Mouse (Mus musculus): ENCODE results near the gene Pakap.

The Pakap gene

DNA sequence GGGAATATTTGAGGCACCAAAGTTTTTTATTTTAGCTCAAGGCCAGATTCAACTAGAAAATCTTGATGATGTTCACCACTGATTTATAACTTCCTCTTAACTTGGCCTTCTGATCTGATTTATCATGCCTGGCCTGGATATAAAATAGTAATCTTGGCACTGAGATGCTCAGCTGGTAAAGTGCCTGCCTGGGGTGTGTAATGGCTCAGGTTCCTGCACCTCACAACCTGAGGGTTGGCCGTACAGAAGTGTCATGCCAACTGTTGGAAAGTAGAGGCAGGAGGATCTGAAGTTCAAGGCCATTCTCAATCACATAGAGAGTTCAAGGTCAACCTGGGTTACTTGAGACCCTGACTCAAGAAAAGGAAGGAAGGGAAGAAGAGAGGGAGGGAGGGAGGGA lies 57.3 kb downstream of the Pakap start:
- no peak for DNase-seq (ENCODE audit: low spot score in 2 of 2)

- no peak for DNase-seq (ENCODE audit: low spot score in 2 of 2)
These were observed 57.8 kb downstream of the Pakap start for GRCm38 (mm10) chr4:57625756-57626155.

DNA sequence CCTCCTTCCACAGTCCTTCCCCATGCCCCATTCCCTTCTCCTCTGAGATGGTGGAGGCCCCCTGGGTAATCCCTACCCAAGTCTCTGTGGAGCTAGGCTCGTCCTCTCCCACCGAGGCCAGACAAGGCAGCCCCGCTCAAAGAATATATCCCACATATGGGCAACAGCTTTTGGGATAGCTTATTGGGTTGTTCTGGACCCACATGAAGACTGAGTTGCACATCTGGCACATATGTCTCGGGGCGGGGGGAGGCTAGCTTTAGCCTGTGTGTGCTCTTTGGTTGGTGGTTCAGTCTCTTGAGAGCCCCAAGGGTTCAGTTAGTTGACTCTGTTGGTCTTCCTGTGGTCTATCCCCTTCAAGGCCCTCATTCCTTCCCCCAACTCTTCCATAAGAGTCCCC lies 58.9 kb downstream of the Pakap start:
- no peak for DNase-seq (ENCODE audit: low spot score in 2 of 2)

GRCm38 (mm10) chr4:57632386-57632785 lies 64.4 kb downstream of the Pakap start:
- DNase-seq (ENCODE audit: low spot score in 2 of 2) = no peak

DNA sequence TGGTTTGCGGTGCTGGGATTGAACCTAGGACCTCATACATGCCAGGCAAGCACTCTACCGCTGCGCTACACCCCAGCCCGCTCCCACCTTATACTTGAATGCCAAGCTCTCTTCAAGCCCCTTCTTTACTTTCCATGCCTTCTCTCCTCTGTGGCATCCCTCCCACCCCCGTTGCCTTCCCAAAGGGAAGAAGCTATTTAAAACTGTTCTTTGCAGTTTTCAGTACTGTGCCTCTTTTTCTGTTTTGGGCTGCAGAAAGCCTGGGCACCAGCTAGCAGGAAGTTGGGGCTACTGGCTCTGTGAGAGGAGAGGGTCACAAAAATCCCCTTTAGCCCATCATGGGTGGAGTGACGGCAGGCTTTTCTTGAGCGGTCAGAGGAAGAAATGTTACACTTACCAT lies 65.1 kb downstream of the Pakap start:
- DNase-seq (ENCODE audit: low spot score in 2 of 2) = peak in 1 of 2 experiments; percentile 21

GRCm38 (mm10) chr4:57634956-57635355 lies 67.0 kb downstream of the Pakap start:
- no peak for DNase-seq (ENCODE audit: low spot score in 2 of 2)

GRCm38 (mm10) chr4:57636782-57637482 lies 69.0 kb downstream of the Pakap start:
- peak in 1 of 2 experiments; percentile 31 for DNase-seq (ENCODE audit: low spot score in 2 of 2)

- peak in 1 of 2 experiments; percentile 73 for DNase-seq (ENCODE audit: low spot score in 2 of 2)
These were observed 69.8 kb downstream of the Pakap start for GRCm38 (mm10) chr4:57637636-57638386.

GRCm38 (mm10) chr4:57638941-57639340 lies 71.0 kb downstream of the Pakap start:
- DNase-seq (ENCODE audit: low spot score in 2 of 2) = peak in 1 of 2 experiments; percentile 14

DNA sequence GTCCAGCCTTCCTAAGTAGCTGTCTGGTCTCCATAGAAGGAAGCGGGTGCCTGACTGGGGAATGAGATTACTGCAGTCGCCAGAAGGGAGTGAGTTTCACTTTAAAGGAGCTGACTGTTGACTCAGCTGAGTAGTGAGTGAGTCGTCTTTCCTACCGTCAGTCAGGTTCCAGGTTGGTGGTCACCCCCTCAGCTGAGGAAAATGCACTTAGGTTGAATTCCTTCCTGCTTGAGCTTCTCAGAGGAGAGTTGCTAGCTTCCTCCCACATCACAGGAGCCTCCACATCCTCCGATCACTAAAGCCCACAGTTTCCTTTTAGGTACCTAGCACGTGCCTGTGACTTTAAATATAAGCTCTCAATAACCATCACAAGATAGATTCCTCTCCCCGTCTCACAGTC lies 72.2 kb downstream of the Pakap start:
- peak in 1 of 2 experiments; percentile 54 for DNase-seq (ENCODE audit: low spot score in 2 of 2)

DNA sequence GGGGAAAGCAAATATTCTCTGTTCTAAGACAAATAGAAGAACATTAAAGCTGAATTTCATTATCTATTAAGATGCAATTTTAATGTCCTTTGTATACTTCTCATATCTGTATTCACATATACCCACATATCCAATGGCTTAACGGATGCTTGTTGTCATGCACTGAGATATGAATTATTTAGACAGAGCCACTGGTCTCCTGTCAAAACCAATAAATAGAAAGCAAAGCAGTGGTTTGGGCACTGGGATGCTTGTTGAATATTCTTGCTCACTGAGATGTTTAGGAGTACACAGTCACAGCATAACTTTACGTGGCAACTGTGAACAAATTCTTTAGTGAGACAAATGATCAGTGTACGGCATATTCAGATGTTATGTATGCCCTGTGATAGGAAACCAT lies 73.0 kb downstream of the Pakap start:
- DNase-seq (ENCODE audit: low spot score in 2 of 2) = no peak

DNA sequence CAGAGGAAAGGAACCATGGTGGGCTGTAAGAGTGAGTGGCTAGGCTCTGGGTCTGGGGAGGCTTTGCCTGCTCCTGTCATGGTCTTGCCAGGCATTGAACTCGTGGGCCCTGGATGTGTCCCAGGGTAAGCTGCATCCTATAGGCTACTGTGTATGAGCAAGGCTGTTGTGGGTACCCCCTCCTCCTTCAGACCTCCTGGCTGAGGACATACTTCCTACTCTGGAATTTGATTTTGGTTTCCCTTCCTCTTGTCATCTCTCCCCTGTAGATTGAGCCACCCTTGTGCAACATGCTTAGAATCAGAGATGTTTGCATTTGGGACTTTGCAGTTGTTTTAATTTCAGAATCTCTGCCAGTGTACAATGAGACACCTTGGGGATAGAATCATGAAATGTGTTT lies 83.0 kb downstream of the Pakap start:
- DNase-seq (ENCODE audit: low spot score in 2 of 2) = no peak

DNA sequence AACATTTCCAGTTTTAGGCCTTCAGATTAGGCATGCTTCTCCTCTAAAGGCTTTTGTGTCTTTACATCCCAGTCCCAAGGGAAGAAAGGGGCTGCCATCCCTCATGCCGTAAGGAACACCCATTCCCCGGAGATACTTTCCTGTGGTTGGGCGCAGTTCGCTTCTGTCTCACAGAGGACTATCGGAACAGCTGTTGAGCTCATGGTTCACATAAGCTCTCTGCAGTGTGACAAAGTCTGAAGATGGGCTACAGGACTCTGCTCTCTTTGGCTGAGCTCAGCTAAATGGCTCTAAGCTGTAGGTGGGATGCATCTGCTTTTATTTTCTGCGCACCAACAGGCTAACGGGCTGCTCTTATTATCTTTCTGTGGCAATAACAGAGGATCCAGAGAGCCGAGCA lies 83.6 kb downstream of the Pakap start:
- DNase-seq (ENCODE audit: low spot score in 2 of 2) = no peak

DNA sequence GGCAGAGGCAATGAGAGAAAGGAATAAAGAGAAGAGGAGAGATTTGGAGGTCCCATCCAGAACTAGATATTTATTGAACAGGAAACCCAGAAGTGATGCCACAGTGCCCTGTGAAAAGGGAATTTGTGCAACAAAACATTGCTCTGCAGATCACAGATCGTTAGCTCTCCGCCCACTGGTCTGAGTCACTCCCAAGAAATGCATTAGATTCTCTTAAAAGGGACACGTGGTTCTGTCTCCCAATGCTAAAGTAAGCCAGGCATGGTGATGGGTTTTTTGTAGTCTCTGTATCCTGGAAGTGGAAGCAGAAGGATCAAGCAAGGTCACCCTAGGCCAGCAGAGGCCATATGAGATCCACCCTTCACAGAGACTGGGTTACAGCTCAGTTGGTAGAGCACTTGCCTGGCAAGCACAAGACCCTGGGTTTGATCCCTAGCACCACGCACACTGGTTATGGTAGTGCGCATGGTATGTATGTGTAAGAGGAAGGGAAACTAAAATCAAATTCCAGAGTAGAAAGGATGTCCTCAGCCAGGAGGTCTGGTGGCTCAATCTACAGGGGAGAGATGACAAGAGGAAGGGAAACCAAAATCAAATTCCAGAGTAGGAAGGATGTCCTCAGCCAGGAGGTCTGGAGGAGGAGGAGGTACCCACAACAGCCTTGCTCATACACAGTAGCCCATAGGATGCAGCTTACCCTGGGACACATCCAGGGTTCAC lies 84.4 kb downstream of the Pakap start:
- DNase-seq (ENCODE audit: low spot score in 2 of 2) = peak in 1 of 2 experiments; percentile 48

DNA sequence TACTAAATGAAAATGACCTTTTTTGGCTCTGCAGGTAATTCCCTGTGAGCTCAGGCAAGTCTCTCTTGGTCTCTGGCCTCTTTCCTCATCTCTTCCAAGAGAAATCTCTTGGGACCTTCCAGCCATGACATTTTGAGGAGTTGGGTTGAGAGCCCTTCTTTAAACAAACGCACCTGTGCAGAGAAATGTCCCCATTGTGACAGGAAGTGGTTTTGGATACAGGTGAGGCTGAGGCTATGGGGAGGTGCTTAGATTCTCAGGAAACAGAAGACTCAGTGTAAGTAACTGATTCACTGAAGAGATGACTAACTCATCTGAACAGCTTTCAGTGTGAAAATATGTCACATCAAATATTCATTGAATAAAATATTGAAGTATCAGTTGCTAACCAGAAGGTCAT lies 88.0 kb downstream of the Pakap start:
- DNase-seq (ENCODE audit: low spot score in 2 of 2) = no peak

- DNase-seq (ENCODE audit: low spot score in 2 of 2) = peak in 1 of 2 experiments; percentile 31
These were observed 88.4 kb downstream of the Pakap start for GRCm38 (mm10) chr4:57656388-57656787.

DNA sequence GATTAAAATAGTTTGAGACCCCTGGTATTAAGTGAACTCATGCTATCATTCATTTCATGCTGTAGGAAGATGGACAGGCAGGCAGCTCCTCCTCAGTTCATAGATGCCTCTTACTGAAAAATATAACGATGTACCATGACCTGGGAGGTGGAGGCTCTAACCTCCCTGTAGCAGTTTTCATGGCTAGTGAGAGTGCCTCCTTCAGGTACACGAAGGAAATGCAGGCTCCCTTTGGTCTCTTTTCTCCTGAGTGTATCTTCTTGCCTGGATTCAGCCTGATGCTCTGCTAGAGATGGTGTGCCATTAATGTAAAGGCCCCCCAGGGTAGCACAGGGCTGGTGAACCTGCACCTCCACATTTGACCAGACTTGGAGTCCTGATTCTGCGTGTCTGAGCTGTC lies 88.9 kb downstream of the Pakap start:
- DNase-seq (ENCODE audit: low spot score in 2 of 2) = no peak

DNA sequence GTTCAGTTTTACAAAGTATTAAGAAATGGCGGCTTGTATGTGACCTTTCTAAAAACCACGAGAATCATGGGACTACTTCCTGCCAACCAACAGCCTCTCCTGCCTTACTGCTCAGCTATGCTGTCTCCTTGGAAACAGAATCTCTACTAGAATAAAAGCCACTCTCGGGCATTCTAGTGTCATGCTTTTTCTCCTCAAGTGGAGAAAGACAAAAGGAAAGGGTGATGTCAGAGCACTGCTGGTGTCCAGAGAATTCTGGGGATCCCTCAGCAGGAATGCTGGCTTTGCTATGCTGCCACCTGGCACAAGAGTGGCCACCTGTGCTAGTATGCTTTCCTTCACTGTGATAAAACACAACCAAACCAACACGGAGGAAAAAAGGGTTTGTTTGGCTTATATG lies 92.5 kb downstream of the Pakap start:
- DNase-seq (ENCODE audit: low spot score in 2 of 2) = no peak

GRCm38 (mm10) chr4:57666101-57666500 lies 98.1 kb downstream of the Pakap start:
- DNase-seq (ENCODE audit: low spot score in 2 of 2) = no peak

DNA sequence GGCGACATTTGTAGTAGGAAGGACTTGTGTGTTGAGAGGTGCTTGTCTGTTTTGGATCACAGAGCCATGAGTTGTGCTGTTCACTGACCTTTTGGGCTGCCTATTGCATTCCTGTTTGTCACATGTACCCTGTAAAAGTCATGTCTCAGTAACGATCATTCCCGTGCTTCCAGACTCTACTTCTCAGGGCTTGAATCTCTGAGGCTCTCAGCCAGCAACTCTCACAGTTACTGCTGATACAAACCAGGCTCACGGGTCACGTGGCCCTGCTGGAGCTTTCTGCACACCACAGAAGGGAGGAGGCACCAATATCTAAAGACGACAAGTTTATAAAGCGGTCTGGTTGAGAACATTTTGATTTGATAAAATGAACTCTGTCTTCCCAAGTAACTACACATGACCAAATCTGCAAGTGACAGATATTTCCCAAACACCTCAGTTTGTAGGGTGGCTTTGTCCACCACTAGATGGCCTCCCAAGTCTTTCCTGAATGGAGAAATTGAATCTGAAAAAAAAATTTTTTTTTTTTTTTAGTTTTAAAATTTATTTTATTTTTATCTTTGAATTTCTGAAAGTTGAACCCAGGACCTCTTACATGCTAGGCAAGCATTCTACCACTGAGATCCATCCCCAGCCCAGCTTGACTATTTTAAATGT lies 103.0 kb downstream of the Pakap start:
- no peak for DNase-seq (ENCODE audit: low spot score in 2 of 2)

GRCm38 (mm10) chr4:57672541-57672940 lies 104.6 kb downstream of the Pakap start:
- no peak for DNase-seq (ENCODE audit: low spot score in 2 of 2)
